Mouse (Mus musculus) midbrain, embryonic 16.5 days (tissue): ENCODE results near the gene Cd320. TPM values are rescaled to one million over a fixed set of nuclear protein-coding genes. Genes with fewer than 3 reads are reported as not detected.

Experiments used
- microRNA-seq: library from miRNA; unstranded; fragments of <30 nt; microRNA quantifications from one replicate; pipeline ENCODE4, GENCODE M21; 2017
- polyA plus RNA-seq: library from polyadenylated mRNA; unstranded; fragments of >200 nt; fragmentation: Nextera tagmentation; extraction: Ambion mirVana; gene quantifications from 2 replicates; pipeline ENCODE4 v1.2.1, GENCODE M21; 2015

Cd320 gene
- polyA plus RNA-seq, 1 experiment from 2014 or later = 52.4 TPM

Small RNA genes within 50 kb of the gene (microRNA-seq; reads per million reads assigned to microRNA genes)
- not detected for gene Gm27740

Other genes with a start within 250 kb of the Cd320 start
- 68.1 and 75.1 TPM in 2 replicates for gene Zfp414, start 214.0 kb upstream of the Cd320 start, polyA plus RNA-seq
- 0.40 TPM in 1 of 2 replicates, not detected in the other for gene Pram1, start 205.0 kb upstream of the Cd320 start, polyA plus RNA-seq
- gene Hnrnpm, start 156.2 kb upstream of the Cd320 start, polyA plus RNA-seq = 190 and 198 TPM in 2 replicates
- 62.9 and 74.6 TPM in 2 replicates for gene March2, start 124.4 kb upstream of the Cd320 start, polyA plus RNA-seq
- gene Rab11b, start 82.6 kb upstream of the Cd320 start, polyA plus RNA-seq = 503 and 519 TPM in 2 replicates
- gene Angptl4, start 61.3 kb upstream of the Cd320 start, polyA plus RNA-seq = 16.8 and 17.4 TPM in 2 replicates
- 49.0 and 52.6 TPM in 2 replicates for gene Kank3, start 32.6 kb upstream of the Cd320 start, polyA plus RNA-seq
- 407 and 416 TPM in 2 replicates for gene Rps28, start 18.5 kb upstream of the Cd320 start, polyA plus RNA-seq
- gene Ndufa7, start 18.5 kb upstream of the Cd320 start, polyA plus RNA-seq = 428 and 439 TPM in 2 replicates
- not detected in 2 replicates for gene Gm7029, start 30.7 kb downstream of the Cd320 start, polyA plus RNA-seq
- 1.4 and 2.8 TPM in 2 replicates for gene Kifc1, start 47.6 kb downstream of the Cd320 start, polyA plus RNA-seq
- 0.36 and 0.55 TPM in 2 replicates for gene Platr17, start 62.0 kb downstream of the Cd320 start, polyA plus RNA-seq
- 55.1 and 59.7 TPM in 2 replicates for gene Daxx, start 66.3 kb downstream of the Cd320 start, polyA plus RNA-seq
- 21.1 and 26.1 TPM in 2 replicates for gene Tapbp, start 72.8 kb downstream of the Cd320 start, polyA plus RNA-seq
- 16.8 TPM in 2 replicates for gene Zbtb22, start 72.8 kb downstream of the Cd320 start, polyA plus RNA-seq
- 54.9 and 57.2 TPM in 2 replicates for gene Rgl2, start 86.5 kb downstream of the Cd320 start, polyA plus RNA-seq
- 186 and 191 TPM in 2 replicates for gene Pfdn6, start 97.3 kb downstream of the Cd320 start, polyA plus RNA-seq
- 19.2 TPM in 2 replicates for gene Wdr46, start 97.6 kb downstream of the Cd320 start, polyA plus RNA-seq
- 15.2 and 16.6 TPM in 2 replicates for gene B3galt4, start 108.4 kb downstream of the Cd320 start, polyA plus RNA-seq
- 78.3 and 80.5 TPM in 2 replicates for gene Vps52, start 112.7 kb downstream of the Cd320 start, polyA plus RNA-seq
- 620 and 627 TPM in 2 replicates for gene Rps18, start 112.9 kb downstream of the Cd320 start, polyA plus RNA-seq
- 11.0 and 13.1 TPM in 2 replicates for gene H2-K1, start 157.3 kb downstream of the Cd320 start, polyA plus RNA-seq
- gene Ring1, start 181.6 kb downstream of the Cd320 start, polyA plus RNA-seq = 17.9 and 18.2 TPM in 2 replicates
- gene H2-Ke6, start 185.0 kb downstream of the Cd320 start, polyA plus RNA-seq = 60.1 and 61.3 TPM in 2 replicates
- gene Slc39a7, start 188.6 kb downstream of the Cd320 start, polyA plus RNA-seq = 163 and 175 TPM in 2 replicates
- gene Rxrb, start 188.7 kb downstream of the Cd320 start, polyA plus RNA-seq = 54.0 and 55.9 TPM in 2 replicates
- 3.6 and 4.4 TPM in 2 replicates for gene Col11a2, start 196.3 kb downstream of the Cd320 start, polyA plus RNA-seq
- 0.16 TPM in 1 of 2 replicates, not detected in the other for gene H2-Oa, start 249.2 kb downstream of the Cd320 start, polyA plus RNA-seq